Mouse (Mus musculus) intestine, embryonic 16.5 days (tissue): Measurements from ENCODE around the gene Olfr441. TPM values are rescaled to one million over a fixed set of nuclear protein-coding genes. Genes with fewer than 3 reads are reported as not detected.
"Not testable (repeated sequence)": the region's sequence is repeated elsewhere in the genome, so short reads cannot be mapped to it uniquely, and the experiment has no call there.

Source experiments
- ATAC-seq: fragments of 200-750 bp; cut with Nextera tagmentation; 2 replicates; pipeline ENCODE4 v1.8.0; 2017; ENCODE audit warnings: moderate TSS enrichment, moderate library complexity
- H3K27ac ChIP-seq: fragments of 300-500 bp; sonication (generic); 2 replicates; pipeline ENCODE4 v1.5.1; 2014; ENCODE audit warnings: mild to moderate bottlenecking, low read length
- H3K27me3 ChIP-seq: fragments of 300-500 bp; sonication (generic); replicated peaks from 2 replicates; pipeline ENCODE4 v1.6.1; 2014; ENCODE audit warnings: low read length, control low read depth, mixed read lengths; ENCODE audit not compliant: control insufficient read depth, insufficient read depth
- H3K36me3 ChIP-seq: fragments of 300-500 bp; sonication (generic); 2 replicates; pipeline ENCODE4 v1.6.1; 2014; ENCODE audit warnings: low read length, control low read depth; ENCODE audit not compliant: control insufficient read depth, insufficient read depth
- H3K4me1 ChIP-seq: fragments of 300-500 bp; sonication (generic); 2 replicates; pipeline ENCODE4 v1.6.1; 2014; ENCODE audit warnings: low read length, control low read depth, mixed read lengths; ENCODE audit not compliant: control insufficient read depth, insufficient read depth
- H3K4me2 ChIP-seq: fragments of 300-500 bp; sonication (generic); 2 replicates; pipeline ENCODE4 v1.6.1; 2014; ENCODE audit warnings: low read depth, low read length, control low read depth
- H3K4me3 ChIP-seq: fragments of 300-500 bp; sonication (generic); 2 replicates; pipeline ENCODE4 v1.5.1; 2014; ENCODE audit warnings: mild to moderate bottlenecking, low read length
- H3K9ac ChIP-seq: fragments of 300-500 bp; sonication (generic); 2 replicates; pipeline ENCODE4 v1.6.1; 2014; ENCODE audit warnings: low read depth, low read length
- H3K9me3 ChIP-seq: fragments of 300-500 bp; sonication (generic); 2 replicates; pipeline ENCODE4 v1.6.1; 2016; ENCODE audit warnings: low read length, control low read depth; ENCODE audit not compliant: control insufficient read depth
- WGBS: fragments of 180-500 bp; shearing (Covaris S2); extraction: QIAGEN DNeasy Blood & Tissue Kit; methylation state at CpG from one replicate; pipeline ENCODE4 v1.1.7; 2014; 5-methylcytosine and 5-hydroxymethylcytosine counted together
- polyA plus RNA-seq: library from polyadenylated mRNA; unstranded; fragments of >200 nt; fragmentation: Nextera tagmentation; extraction: Ambion mirVana; gene quantifications from 2 replicates; pipeline ENCODE4 v1.2.1, GENCODE M21; 2015

The Olfr441 gene
- polyA plus RNA-seq, result not detected in 2 replicates

- H3K27ac ChIP-seq, H3K4me2 ChIP-seq, H3K27me3 ChIP-seq, ATAC-seq, H3K36me3 ChIP-seq, H3K9ac ChIP-seq, H3K9me3 ChIP-seq, H3K4me1 ChIP-seq, H3K4me3 ChIP-seq: not testable (repeated sequence)
- 81% methylated on average over 1 of the region's 1 CpGs for WGBS
These were observed at the start of gene Olfr441 for GRCm38 (mm10) chr6:43106069-43106468. Olfr441 (plus strand) TSS chr6:43106369.

GRCm38 (mm10) chr6:43078750-43079149, 27.4 kb upstream of the Olfr441 start:
- Histone ChIP-seq H3K4me2 (no peak overlapping the region), H3K9me3 (no peaks in the 10 kb centered on the region), H3K9ac (no peak overlapping the region), H3K27me3 (no peaks in the 10 kb centered on the region), H3K4me1 (no peaks in the 10 kb centered on the region), H3K36me3 (no peaks in the 10 kb centered on the region), H3K4me3 (no peak overlapping the region), H3K27ac (no peak overlapping the region)
- ATAC-seq, result no peak
- 8% methylated on average over 2 of the region's 2 CpGs for WGBS

GRCm38 (mm10) chr6:43081405-43081804, 24.8 kb upstream of the Olfr441 start:
- H3K27me3 ChIP-seq, H3K9ac ChIP-seq, H3K4me2 ChIP-seq, H3K4me3 ChIP-seq, H3K4me1 ChIP-seq, ATAC-seq, H3K36me3 ChIP-seq, H3K9me3 ChIP-seq, H3K27ac ChIP-seq: not testable (repeated sequence)

- not testable (repeated sequence) for ATAC-seq
These were observed 40.1 kb downstream of the Olfr441 start, which contains the start of gene Olfr237-ps1 for GRCm38 (mm10) chr6:43146267-43146666. Olfr237-ps1 (plus strand) TSS chr6:43146567.

GRCm38 (mm10) chr6:43159502-43159901, 53.3 kb downstream of the Olfr441 start:
- Histone ChIP-seq H3K4me2 (no peak overlapping the region), H3K9me3 (no peaks in the 10 kb centered on the region), H3K9ac (no peak overlapping the region), H3K27ac (no peak overlapping the region), H3K4me1 (no peaks in the 10 kb centered on the region), H3K36me3 (no peaks in the 10 kb centered on the region), H3K4me3 (no peak overlapping the region), H3K27me3 (no peaks in the 10 kb centered on the region)
- no peak for ATAC-seq
- 62% methylated on average over 1 of the region's 1 CpGs for WGBS

More at GRCm38 (mm10) chr6:43146267-43146666, 40.1 kb downstream of the Olfr441 start, which contains the start of gene Olfr237-ps1:
- not testable (repeated sequence) for H3K4me2 ChIP-seq, H3K9ac ChIP-seq, H3K4me1 ChIP-seq, H3K9me3 ChIP-seq, H3K27ac ChIP-seq, H3K4me3 ChIP-seq, H3K27me3 ChIP-seq, H3K36me3 ChIP-seq
- WGBS, result 86% methylated on average over 2 of the region's 2 CpGs

GRCm38 (mm10) chr6:43162982-43163381, 56.8 kb downstream of the Olfr441 start, which contains the start of gene Olfr437:
Olfr437 (plus strand) TSS chr6:43163282.
- H3K36me3 ChIP-seq, result no peaks in the 10 kb centered on the region
- ATAC-seq, result no peak
- no peaks in the 10 kb centered on the region for H3K4me1 ChIP-seq
- no peak within 1 kb of the TSS for H3K4me2 ChIP-seq
- no peak within 1 kb of the TSS for H3K9ac ChIP-seq
- no peak within 1 kb of the TSS for H3K27ac ChIP-seq
- no peaks in the 10 kb centered on the region for H3K9me3 ChIP-seq
- H3K4me3 ChIP-seq, result no peak within 1 kb of the TSS
- H3K27me3 ChIP-seq, result no peaks in the 10 kb centered on the region
- WGBS, result 74% methylated on average over 3 of the region's 3 CpGs

- H3K4me3 ChIP-seq, result no peak overlapping the region
- no peak overlapping the region for H3K27ac ChIP-seq
- H3K9me3 ChIP-seq, result no peaks in the 10 kb centered on the region
- 97% methylated on average over 4 of the region's 4 CpGs for WGBS
- no peak overlapping the region for H3K9ac ChIP-seq
- H3K36me3 ChIP-seq, result no peaks in the 10 kb centered on the region
- H3K4me1 ChIP-seq, result no peaks in the 10 kb centered on the region
- ATAC-seq, result no peak
- no peak overlapping the region for H3K4me2 ChIP-seq
- H3K27me3 ChIP-seq, result no peaks in the 10 kb centered on the region
These were observed 61.1 kb downstream of the Olfr441 start for GRCm38 (mm10) chr6:43167246-43167645.

Other genes with a start within 250 kb of the Olfr441 start
- gene Olfr448, start 215.9 kb upstream of the Olfr441 start, polyA plus RNA-seq, result not detected in 2 replicates
- not detected in 2 replicates for gene Olfr447, start 197.5 kb upstream of the Olfr441 start, polyA plus RNA-seq
- not detected in 2 replicates for gene Olfr446, start 185.0 kb upstream of the Olfr441 start, polyA plus RNA-seq
- gene Olfr444, start 157.3 kb upstream of the Olfr441 start, polyA plus RNA-seq, result not detected in 2 replicates
- not detected in 2 replicates for gene Olfr237-ps1, start 40.2 kb downstream of the Olfr441 start, polyA plus RNA-seq
- gene Olfr437, start 56.9 kb downstream of the Olfr441 start, polyA plus RNA-seq, result not detected in 2 replicates
- gene Olfr13, start 65.8 kb downstream of the Olfr441 start, polyA plus RNA-seq, result not detected in 2 replicates
- gene Olfr435, start 90.8 kb downstream of the Olfr441 start, polyA plus RNA-seq, result not detected in 2 replicates
- gene Olfr434, start 106.7 kb downstream of the Olfr441 start, polyA plus RNA-seq, result not detected in 2 replicates
- not detected in 2 replicates for gene Olfr47, start 125.2 kb downstream of the Olfr441 start, polyA plus RNA-seq
- 20.0 and 20.7 TPM in 2 replicates for gene Arhgef5, start 159.2 kb downstream of the Olfr441 start, polyA plus RNA-seq
- not detected in 2 replicates for gene Nobox, start 203.2 kb downstream of the Olfr441 start, polyA plus RNA-seq